Mouse (Mus musculus) embryo, embryonic 11.5 days (tissue): ENCODE data around the gene BC030867.

Source experiments
- DNase-seq: peaks from one replicate; pipeline ENCODE4 v3.0.0-alpha.2; 2012; ENCODE audit warnings: low read depth, low spot score

BC030867 gene

DNA sequence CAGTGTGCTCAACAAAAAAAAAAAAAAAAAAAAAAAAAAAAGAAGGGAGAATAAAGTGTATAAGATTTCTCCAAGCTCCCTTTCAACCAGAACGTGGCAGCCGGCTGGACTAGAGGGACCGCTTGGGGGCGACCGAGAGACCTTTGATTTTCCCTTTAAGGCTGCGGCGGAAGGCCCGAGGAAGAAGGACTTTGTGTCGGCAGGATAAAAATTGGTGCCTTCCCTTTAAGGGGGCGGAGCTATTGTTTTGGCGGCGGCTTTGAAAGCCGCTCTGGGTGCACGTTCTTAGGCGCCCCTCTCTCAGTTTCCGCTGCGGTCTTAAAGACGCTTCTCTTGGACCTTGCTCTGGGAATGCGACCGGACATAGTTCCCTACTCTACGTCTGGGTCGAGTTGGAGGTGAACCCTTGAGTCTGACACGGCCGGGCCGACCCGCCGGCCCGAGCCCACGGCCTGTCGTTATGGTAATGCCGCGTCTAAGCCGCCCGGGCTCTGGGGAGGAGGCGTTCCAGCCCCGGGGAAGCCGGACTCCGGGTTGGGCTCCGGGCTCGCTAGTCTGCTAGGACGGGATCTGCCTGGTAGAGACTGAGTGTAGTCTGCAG is at the start of gene BC030867:
Gene BC030867, plus strand, starts transcription at position 253 of the 601 bp plus-strand sequence.
- peak; percentile 96 for DNase-seq

DNA sequence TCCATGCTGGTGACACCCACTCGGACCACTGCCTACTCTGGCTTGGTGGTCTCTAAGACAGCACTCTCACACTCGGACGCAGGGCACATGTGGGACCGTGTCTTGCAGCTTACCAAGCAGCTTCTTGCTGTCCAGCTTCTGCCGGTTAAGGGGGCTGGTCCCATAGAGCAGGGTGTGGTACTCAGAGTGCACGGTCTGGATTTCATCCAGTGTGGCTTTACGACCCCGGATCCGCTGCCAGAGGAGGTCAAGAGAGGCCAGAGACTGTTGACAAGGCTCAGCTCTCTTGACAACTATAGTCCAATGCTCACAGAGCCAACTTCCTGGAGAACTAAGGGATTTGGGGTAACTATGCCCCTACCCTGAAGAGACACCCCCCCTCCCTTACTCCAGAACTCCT is 48.8 kb upstream of the BC030867 start:
- no peak for DNase-seq

DNA sequence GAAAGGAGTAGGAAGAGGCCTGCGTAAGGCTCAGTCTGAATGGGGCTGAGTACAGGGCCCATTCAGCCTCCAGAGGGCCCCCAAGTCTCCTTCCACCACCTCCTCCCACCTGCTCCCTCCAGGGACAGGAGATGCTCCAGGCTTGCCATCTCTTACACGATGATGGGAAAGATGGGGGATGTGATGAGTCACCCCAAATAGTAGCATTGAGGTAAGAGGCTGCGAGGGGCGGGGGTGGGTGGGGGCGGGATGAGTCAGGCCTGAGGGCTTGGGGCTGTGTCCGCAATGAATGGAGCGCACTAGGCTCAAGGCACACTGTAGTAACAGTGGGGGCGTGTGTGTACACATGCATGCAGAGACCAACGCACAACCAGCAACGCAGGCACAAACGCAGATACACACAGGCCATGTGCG is 47.3 kb upstream of the BC030867 start:
- DNase-seq: no peak

DNA sequence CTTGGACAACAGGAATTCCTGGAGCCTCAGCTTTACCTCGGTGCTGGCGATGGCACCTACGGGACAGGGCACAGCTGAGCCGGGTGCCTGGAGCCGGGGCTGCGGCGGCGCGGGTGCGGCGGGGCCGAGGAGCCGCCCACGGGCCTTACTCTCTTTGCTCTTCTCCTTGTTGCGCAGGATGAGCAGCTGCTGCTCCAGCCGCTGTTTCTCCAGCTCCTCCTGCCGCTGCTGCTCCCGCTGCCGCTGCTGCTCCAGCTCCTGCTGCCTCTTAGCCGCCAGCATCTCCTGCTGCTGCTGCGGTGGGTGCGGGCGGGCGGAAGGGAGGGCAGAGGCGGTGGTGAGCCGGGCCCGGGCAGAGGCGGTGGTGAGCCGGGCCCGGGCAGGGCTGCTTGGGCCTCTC is 42.2 kb upstream of the BC030867 start:
- DNase-seq: no peak

GRCm38 (mm10) chr11:102207825-102208777 is 40.6 kb upstream of the BC030867 start:
- DNase-seq: no peak

- no peak for DNase-seq
Measured at GRCm38 (mm10) chr11:102208846-102209245, 39.8 kb upstream of the BC030867 start.

DNA sequence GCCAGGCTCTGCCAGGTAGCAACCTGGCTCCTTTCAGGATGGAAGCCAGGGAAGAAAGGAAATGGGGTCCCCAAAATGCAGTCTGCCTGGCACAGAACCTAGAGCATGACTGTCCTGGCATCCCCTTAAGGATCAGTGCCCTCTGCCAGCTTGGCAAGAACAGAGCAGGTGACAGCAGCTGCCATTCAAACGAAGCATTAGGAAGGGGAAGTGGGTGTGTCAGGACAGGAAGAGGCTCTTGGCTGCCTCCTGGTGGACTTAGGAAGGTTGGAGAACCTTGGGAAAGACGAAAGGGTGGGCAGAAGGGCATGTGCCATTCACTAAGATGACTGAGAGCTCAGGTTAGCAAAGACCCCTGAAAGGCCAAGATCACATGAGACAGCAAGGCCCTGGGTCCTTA is 38.9 kb upstream of the BC030867 start:
- DNase-seq: no peak

- DNase-seq: no peak
Measured at GRCm38 (mm10) chr11:102210185-102210584, 38.5 kb upstream of the BC030867 start.

GRCm38 (mm10) chr11:102211011-102211410 is 37.7 kb upstream of the BC030867 start:
- no peak for DNase-seq

GRCm38 (mm10) chr11:102211936-102212341 is 36.7 kb upstream of the BC030867 start:
- DNase-seq: no peak

GRCm38 (mm10) chr11:102214430-102215156 is 34.1 kb upstream of the BC030867 start:
- no peak for DNase-seq

- no peak for DNase-seq
Measured at GRCm38 (mm10) chr11:102215511-102215910, 33.2 kb upstream of the BC030867 start.

- DNase-seq: no peak
Measured at GRCm38 (mm10) chr11:102216056-102216885, 32.4 kb upstream of the BC030867 start.

DNA sequence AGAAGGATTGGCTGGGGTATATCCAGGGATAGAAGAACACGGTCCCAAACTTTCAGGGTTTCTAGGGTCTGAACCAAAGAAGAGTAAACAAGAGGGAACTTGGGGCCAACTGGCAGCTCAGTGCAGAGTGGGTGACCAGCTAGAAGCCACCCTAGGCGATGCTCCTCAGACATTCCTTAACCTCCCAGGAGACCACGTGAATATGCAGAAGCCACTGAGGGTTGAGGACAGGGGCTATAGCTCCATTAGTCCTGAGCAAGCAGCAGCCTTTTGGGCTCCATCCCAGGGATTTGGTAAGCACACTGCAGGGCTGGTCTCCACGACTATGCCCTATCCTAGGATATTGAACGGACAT is 31.8 kb upstream of the BC030867 start:
- no peak for DNase-seq

DNA sequence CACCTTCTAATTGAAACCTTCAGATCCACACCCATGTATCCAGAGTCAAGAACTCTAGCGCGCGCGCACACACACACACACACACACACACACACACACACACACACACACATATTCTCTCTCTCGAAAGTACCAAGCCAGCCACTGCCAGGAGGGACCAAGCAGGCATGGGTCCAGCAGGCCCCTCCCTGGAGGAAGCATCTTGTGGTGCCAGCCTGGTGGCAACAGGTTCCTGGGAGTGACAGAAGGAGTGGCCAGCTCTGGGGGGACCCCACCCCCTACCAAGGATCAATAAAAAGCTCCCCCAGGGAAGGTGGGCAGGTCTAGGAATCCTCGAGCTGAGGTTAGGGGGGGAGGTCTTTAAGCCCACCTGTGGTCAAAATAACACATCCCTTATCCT is 31.3 kb upstream of the BC030867 start:
- DNase-seq: no peak

- DNase-seq: no peak
Measured at GRCm38 (mm10) chr11:102217876-102218430, 30.7 kb upstream of the BC030867 start.

DNA sequence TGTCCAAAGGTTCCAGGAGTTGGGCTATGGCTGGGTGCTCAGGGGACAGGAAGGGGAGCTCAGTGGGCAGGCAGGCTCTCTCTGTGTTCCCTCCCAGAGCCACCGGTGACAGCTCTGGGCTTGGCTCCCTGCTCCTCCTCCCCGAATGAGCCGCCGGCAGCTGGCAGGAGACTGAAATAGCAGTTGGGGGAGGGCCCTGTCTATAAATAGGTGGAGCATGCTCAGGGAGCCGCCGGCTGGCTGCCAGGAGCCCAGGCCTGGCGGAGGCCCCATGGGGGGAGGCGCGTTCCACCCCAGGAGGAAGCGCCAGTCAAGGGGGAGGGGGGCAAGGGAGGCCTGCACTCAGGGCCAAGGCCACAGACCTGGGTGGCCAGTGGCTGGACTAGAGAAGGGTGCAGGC is 29.9 kb upstream of the BC030867 start:
- peak; percentile 64 for DNase-seq

DNA sequence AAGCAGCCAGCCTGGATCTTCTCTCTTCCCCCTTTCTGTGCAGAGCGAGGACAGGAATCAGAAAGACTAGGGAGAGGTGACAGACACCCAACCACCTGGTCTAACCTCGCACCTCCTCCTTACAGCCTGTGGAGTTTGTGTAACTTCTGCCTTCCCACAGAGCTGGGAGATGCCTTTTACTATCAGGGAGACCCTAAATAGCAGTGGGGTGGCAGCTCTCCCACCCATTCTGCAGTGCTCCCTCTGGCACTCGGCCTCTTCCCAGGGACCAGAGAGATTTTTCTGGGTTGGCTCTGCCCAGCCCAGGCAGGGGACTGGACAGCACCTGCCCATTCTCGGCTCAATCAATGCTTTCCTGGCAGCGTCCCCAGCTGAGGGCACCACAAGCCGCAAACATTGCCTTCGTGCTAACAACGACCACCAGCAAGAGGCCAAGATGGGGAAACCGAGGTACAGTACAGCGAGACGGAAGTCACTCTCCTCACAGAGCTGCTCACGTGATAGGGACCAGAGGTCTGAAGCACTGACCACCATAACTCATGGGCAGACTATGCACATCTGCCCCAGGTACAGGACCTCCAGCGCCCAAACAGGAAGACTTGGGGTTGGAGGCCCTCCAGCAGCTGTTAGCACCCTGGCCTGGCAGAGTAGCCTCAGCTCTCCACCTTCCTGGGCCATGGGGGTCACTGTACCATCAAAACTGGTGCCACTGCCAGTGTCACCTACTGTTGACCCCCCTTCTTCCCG is 29.3 kb upstream of the BC030867 start:
- DNase-seq: no peak

DNA sequence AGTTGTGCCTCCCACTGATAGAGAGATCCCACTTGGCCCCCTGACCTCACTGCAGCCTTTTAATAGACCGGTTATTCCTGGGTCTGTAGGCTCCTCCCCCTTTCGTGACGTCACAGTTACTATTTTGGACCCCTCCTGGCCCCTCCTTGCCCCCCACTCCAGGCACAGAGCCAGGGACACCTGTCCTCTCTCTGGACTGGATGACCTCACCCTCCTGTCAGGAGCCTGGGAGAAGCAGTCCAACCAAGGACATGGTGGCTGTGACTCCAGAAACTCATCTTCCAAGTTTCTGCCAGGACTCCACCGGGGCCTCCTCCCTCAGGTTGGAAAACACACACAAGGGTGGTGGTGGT is 28.7 kb upstream of the BC030867 start:
- no peak for DNase-seq

DNA sequence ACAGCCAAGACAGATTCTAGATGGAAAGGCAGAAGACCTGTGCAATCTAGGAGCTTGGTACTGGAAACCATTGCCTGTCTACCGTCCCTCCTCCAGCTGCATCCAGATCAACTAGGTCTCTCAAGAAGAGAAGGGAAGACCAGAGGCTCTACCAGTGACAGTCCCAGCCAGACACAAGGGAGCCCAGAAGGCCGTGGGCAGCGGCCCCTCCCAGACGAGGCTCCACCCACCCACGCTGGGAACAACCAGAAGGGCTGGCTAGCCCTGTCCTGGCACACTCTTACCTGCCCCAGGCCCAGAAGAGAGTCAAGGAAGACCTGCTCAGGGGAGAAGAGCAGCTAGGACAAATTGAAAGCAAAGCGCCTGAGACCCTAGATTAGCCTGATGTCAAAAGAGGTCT is 28.2 kb upstream of the BC030867 start:
- no peak for DNase-seq
